Mouse (Mus musculus) lung, adult 2 months (tissue): ENCODE data around the gene Ppp6r3.

Experiments
- CTCF ChIP-seq: fragments of 200-500 bp; IDR thresholded peaks from 2 replicates; pipeline ENCODE4 v1.5.1; 2011; ENCODE audit warnings: mild to moderate bottlenecking, low read length, control low read depth; ENCODE audit not compliant: insufficient read depth
- POLR2A ChIP-seq: fragments of 200-500 bp; IDR thresholded peaks from 2 replicates; pipeline ENCODE4 v1.6.1; 2011; ENCODE audit warnings: low read depth, mild to moderate bottlenecking, control low read depth, low read length, borderline replicate concordance; ENCODE audit errors: extremely low read depth

DNA sequence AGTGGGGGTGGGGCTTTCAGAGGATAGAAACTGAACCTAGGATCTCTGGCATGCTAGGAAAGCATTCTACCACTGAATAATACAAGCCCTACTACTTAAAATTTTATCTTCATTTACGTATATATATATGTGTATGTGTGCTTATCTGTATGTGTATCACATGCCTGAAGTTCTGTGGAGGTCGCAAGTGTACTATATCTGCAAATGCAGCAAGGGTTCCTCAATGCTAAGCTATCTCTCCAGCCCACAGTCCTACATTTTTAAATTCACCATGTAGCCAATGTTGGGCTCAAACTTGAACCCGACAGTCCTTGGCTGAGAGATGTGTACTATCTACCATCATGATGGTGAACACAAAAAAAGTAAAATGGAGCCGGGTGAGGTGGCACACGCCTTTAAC, 34.6 kb downstream of the Ppp6r3 start:
- TF ChIP-seq POLR2A (no peak), CTCF (no peak)
